Mouse (Mus musculus) Patski (cell line): ENCODE measurements around the gene Dlgap5. TPM values are rescaled to one million over a fixed set of nuclear protein-coding genes. Genes with fewer than 3 reads are reported as not detected.
"Not testable (repeated sequence)": the region's sequence is repeated elsewhere in the genome, so short reads cannot be mapped to it uniquely, and the experiment has no call there.

ENCODE experiments used
- ATAC-seq: fragments of 100-300 bp; one replicate; pipeline ENCODE4 v1.8.0; 2021
- CTCF ChIA-PET: fragments of 350-600 bp; sonication (Branson Sonifier 250); formaldehyde crosslinking; loops from one replicate; lab custom pipeline; 2022; ENCODE audit warnings: inconsistent platforms; lab: Charles Lee
- POLR2A ChIA-PET: fragments of 350-600 bp; sonication (Branson Sonifier 250); formaldehyde crosslinking; loops from one replicate; lab custom pipeline; 2022; ENCODE audit warnings: antibody characterized with exemption, inconsistent platforms; lab: Charles Lee
- DNase-seq: peaks from one replicate; pipeline ENCODE4 v3.0.0-alpha.2; 2011; ENCODE audit warnings: low read depth, low spot score
- H3K27me3 ChIP-seq: fragments of 371-371 bp; one replicate; pipeline ENCODE4 v1.5.1; 2021
- CTCF ChIP-seq: fragments of 100-300 bp; IDR thresholded peaks from one replicate; pipeline ENCODE4 v1.5.1; 2021
- in situ Hi-C: fragments of 300-500 bp; cut with MboI; formaldehyde crosslinking; loops from 3 replicates; pipeline ENCODE4 v1.11.1; 2018; ENCODE audit warnings: low pct_unique_long_range_greater_than_20kb, mixed read lengths
- polyA plus RNA-seq: library from polyadenylated mRNA; unstranded; gene quantifications from one replicate; pipeline ENCODE4 v1.2.3, GENCODE M21; 2021

The Dlgap5 gene
- polyA plus RNA-seq = 38.3 TPM

DNA sequence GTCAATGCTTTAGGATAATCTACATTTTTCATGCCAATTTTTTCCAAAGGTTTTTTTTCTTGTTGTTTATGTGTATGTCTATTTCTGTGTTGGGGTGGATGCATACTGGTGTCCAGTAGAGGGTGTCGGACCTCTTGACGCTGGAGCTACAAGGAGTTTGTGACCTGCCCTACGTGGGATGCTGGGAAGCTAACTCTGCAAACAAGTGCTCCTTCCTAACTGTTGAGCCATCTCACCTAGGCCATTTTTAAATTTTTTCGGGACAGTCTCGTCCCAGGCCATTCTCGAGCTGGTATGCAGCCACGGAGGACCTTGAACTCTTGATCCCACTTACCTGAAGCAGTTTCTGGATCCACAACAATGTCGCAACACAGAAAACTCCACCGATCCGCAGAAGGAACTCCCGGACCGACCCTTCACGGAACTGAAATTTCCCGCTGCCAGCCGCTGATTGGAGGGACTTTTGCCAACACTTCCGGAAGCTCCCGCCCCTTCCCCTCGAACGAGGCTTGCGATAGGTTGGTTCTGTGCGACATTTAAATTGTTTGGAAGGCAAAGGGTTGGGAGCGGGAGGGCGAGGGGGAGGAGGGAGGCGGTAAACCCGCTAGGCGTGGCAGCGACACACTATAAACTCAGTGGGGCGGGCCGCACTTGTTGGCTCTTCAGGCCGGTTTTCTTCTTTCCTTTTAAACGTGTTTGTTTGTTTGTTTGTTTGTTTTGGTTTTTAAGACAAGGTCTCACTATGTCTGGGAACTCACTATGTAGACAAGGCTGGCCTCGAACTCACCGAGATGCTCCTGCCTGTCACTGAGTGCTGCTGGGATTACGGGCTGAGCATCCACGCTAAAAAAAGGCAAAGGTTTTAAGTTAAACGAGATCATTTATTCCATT is at the start of gene Dlgap5:
TSS of gene Dlgap5 (minus strand) at position 633 of the 891 bp plus-strand sequence.
- TF ChIP-seq CTCF = no peak
- in situ Hi-C loops = no loop called here
- ChIA-PET POLR2A (no interaction called here), CTCF (no interaction called here)
- ATAC-seq (peak; percentile 97), DNase-seq (peak; percentile 65)
- H3K27me3 ChIP-seq = no peaks in the 10 kb centered on the region

DNA sequence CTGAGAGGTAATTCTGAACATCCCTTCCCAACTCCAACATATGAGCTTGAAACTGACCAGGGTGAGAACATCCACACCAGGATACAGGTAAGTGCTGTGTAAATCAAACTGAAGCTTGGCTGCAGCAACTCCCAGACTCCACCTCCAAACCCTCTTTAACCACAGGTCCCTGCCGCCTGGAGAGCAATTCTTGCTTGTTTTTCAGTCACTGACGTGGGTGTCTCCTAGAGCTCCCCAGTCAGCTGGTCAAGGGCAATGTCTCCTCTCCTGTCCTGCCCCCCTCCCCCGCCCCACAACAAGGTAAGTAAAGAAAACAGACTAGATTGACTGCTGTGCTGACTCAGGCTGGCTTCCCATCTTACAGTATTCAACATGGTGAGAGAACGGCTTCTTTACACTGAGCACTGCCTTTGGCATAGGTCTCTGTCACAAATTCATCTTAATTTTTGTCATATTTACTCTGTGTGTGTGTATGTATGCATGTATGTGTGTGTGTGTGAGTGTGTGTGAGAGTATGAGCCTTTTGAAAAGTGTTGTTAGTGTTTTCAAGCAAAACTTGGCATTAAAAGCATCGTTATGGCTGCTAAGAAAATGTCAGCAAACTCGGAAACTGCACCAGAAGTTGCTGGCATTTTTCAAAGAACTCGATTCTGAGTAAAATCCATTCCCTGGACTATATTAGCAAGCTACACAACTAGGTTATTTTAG is 47.4 kb upstream of the Dlgap5 start:
- in situ Hi-C loops = no loop called here
- CTCF ChIA-PET = interaction anchor here (1.1 kb wide), 2 partner anchors 10 to 63 kb away, joined by 3 to 4 read pairs; no protein-coding TSS in a partner anchor
- POLR2A ChIA-PET = no interaction called here
- no peak for TF ChIP-seq CTCF
- DNase-seq (no peak), ATAC-seq (no peak)
- peaks cover 20% of the 10 kb centered on the region for H3K27me3 ChIP-seq

DNA sequence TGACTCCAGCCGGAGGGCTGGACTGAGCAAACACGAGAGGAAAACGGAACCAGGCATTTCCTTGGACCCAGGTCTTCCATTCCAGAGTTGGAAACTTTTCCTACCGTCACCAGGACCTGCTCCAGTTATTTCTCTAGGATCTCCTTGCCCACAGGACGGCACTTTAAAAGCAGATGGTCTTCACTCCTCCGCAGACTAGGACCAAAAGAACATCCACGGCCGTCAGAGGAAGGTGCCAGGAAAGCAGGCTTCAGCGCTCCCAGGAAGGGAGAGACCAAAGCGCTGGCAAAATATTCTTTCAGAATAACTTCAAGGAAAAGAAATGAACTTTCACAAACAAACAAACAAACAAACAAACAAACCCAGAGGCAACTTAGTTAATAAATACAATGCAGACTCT is 46.2 kb upstream of the Dlgap5 start:
- TF ChIP-seq CTCF = no peak
- ChIA-PET POLR2A (no interaction called here), CTCF (interaction anchor here (1.1 kb wide), 1 partner anchor 65 kb away, joined by 3 read pairs; no protein-coding TSS in a partner anchor)
- in situ Hi-C loops = no loop called here
- H3K27me3 ChIP-seq = peaks cover 20% of the 10 kb centered on the region
- DNase-seq (no peak), ATAC-seq (no peak)

DNA sequence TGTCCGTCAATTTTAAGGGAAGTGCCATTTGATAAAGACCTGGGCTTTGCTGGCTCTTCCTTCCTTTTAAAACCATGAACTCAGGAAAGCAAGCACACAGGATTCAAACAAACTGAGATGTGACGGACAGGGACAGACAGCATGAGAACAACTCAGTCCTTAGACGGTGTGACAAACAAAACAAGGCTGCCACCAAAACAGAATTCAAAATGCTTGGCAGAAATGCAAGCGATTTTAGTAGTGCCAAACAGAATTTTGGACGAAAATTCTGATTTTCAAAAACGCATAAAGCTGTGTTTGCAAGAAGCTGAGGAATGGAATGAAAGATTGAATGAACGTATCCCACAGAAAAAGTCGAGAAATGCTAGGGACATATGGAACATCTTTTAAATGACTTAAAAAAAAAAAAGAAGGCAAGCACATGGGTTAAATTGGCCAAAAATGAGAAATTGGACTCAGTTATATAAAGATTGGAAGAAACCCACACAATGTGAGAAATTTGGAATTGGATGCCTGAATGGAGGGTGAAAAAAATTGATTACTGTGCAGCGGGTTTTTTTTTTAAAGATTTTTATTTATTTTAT is 44.8 kb upstream of the Dlgap5 start:
- no peak for TF ChIP-seq CTCF
- POLR2A ChIA-PET = no interaction called here
- CTCF ChIA-PET = interaction anchor here (2.2 kb wide), 1 partner anchor 9 kb away, joined by 5 read pairs; no protein-coding TSS in a partner anchor
- no peak for ATAC-seq
- in situ Hi-C loops = no loop called here
- H3K27me3 ChIP-seq = peaks cover 20% of the 10 kb centered on the region
- DNase-seq = no peak

DNA sequence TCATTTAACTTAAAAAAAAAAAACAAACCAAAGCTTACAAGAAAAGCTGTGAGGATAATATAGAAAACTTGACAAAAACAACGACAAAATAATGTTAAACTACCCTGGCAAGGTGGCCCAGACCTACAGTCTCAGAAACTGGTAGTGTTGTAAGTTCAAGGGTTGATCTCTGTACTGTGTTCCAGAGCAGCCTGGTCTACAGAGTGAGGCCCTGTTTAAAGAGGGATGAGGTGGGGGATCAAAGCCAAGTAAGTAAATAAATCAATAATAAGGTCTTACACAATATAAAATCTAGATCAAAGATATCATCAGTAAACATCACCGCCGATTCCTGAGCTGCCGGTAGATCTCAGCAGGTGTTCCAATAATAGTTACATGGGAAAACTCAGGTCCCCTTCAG is 44.2 kb upstream of the Dlgap5 start:
- no peak for DNase-seq
- in situ Hi-C loops = no loop called here
- peaks cover 20% of the 10 kb centered on the region for H3K27me3 ChIP-seq
- ChIA-PET POLR2A (no interaction called here), CTCF (interaction anchor here (2.2 kb wide), 1 partner anchor 10 kb away, joined by 5 read pairs; no protein-coding TSS in a partner anchor)
- no peak for ATAC-seq
- no peak for TF ChIP-seq CTCF

DNA sequence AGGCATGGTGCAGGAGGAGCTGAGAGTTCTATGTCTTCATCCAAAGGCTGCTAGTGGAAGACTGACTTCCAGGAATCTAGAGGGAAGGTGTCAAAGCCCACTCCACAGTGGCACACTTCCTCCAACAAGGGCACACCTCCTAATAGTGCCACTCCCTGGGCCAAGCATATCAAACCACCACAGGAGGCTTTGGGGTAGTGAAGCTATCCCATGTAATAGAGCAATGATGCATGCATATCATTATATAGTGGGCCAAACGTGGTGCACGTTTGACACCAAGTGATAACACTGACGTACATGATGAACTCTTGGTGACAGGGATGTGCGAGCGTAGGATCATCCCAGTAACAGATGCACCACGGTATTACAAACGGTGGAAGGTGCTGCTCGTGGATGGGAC is 43.8 kb upstream of the Dlgap5 start:
- in situ Hi-C loops = no loop called here
- no peak for ATAC-seq
- H3K27me3 ChIP-seq = peaks cover 19% of the 10 kb centered on the region
- TF ChIP-seq CTCF = no peak
- DNase-seq = no peak
- CTCF ChIA-PET = interaction anchor here (2.2 kb wide), 1 partner anchor 10 kb away, joined by 5 read pairs; no protein-coding TSS in a partner anchor
- POLR2A ChIA-PET = no interaction called here

DNA sequence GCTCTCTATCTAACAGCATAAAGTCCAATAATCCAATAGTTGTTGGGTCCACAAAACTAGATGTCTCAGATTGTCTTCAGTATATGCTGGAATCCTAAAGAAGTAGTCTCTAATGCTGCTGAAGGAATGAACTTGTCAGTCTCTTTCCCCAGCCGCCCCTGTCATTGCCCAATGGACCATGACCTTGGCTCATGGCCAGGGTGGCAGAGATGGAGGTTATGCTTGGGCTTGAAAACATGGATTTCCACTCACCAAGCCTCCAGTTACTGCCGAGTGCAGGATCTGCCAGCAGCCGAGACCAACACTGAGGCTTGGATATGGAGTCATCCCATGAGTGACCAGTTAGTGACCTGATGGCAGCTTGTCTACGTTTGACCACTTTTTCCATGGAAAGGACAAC is 41.3 kb upstream of the Dlgap5 start:
- ChIA-PET POLR2A (no interaction called here), CTCF (no interaction called here)
- ATAC-seq (no peak), DNase-seq (no peak)
- no peak for TF ChIP-seq CTCF
- in situ Hi-C loops = no loop called here
- peaks cover 9% of the 10 kb centered on the region for H3K27me3 ChIP-seq

DNA sequence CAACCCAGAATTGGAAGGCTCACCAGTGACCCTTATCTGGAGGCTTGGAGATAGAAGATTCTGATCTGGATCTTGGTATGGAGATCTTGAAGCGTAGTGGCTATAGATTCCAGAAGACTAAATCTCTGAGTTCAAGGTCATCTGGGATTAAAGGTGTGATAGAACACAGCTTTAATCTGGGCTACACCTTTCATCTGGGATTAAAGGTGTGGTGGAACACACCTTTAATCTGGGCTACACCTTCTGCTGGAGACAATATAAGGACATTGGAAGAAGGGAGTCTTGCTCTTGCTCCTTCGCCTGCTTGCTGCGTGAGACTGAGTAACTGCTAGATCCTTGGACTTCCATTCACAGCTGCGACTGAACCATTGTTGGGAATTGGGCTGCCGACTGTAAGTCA is 31.9 kb upstream of the Dlgap5 start, which contains the start of gene Fbxo34:
TSS of gene Fbxo34 (plus strand) at position 301 of the 400 bp plus-strand sequence.
- ATAC-seq, POLR2A ChIA-PET, CTCF ChIA-PET, in situ Hi-C loops, DNase-seq: not testable (repeated sequence)
- H3K27me3 ChIP-seq = peaks cover 12% of the 10 kb centered on the region

DNA sequence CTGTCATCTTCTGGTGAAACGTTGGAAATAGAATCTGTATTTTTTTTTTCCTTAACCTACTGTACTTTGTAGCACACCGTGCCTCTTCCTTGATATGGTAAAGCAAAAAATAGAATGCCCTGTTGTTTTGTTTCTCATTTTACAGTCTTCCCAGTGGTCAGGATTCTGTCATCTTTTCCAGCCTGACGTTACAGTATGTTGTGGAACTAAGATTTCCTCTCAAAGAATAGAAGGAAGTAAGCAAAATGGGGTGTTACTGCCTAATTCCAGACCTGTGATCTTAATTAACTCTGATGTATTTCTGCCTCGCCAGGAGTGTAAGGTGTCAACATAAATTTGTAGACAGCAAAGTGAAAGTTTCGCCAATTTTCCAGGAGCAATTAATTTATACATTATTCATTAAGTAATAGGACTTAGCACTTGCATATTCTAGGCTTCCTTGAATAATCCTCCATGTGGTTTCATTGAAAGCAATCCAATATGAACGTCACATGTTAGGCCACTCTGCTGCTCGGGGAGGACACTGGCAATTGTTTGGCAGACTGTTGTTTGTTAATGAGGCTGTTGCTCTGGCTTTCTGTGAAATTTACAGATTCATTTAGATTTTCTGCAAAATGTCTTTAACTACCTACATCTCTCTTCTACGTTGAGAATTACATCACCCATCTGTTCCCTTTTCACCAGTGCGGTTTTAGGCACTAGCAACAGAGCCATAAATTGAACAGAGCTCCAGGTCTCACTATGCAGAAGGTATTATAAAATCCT is 27.3 kb upstream of the Dlgap5 start:
- ATAC-seq (no peak), DNase-seq (no peak)
- H3K27me3 ChIP-seq = peaks cover 12% of the 10 kb centered on the region
- in situ Hi-C loops = no loop called here
- ChIA-PET POLR2A (no interaction called here), CTCF (no interaction called here)
- TF ChIP-seq CTCF = no peak

DNA sequence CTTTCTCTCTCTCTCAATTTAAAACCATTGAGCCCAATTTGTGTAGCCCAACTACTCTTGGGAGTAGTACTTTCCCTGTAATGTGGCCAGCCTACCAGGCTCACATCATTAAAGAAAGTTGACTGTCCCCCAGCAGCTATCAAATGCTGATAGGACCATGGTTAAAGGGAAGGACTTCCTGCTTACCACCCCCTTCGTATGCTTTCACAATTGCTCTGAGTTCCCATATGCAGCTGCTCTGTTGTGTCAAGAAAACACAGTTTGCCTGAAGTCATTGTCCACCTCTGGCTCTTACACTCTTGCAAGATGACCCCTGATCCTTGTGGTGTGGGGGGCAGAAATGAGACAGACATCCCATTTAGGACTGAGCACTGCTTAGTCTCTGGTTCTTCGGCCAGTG is 26.7 kb upstream of the Dlgap5 start:
- in situ Hi-C loops = no loop called here
- DNase-seq (no peak), ATAC-seq (no peak)
- ChIA-PET POLR2A (no interaction called here), CTCF (no interaction called here)
- TF ChIP-seq CTCF = no peak
- H3K27me3 ChIP-seq = peaks cover 12% of the 10 kb centered on the region
